Mouse (Mus musculus) embryo, embryonic 10.5 days (tissue): ENCODE results near the gene Polr1a.
A peak's percentile ranks its signal among the peaks of the same experiment; 100 is the strongest.

Experiments used
- DNase-seq: peaks from one replicate; pipeline ENCODE4 v3.0.0-alpha.2; 2015; ENCODE audit warnings: low spot score

Polr1a gene

DNA sequence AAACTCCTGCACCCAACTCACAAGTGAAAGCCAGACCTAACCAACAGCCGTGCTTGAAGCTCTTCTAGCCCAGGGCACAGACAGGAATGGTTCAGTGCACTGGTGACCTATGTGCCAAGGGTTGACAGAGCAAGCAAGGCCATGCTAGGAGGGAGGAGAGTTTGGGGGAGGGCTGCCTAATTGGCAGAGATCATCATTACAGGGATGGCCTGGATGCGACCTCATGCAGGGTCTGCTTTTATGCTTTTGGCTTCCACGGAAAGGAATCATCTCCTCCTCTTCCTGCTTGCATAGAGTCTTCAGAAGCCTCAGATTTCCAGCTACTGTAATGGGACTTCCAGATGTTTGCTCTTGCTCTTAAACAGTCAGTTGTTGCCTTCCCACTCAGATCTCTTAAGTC, 40.9 kb downstream of the Polr1a start:
- no peak for DNase-seq

DNA sequence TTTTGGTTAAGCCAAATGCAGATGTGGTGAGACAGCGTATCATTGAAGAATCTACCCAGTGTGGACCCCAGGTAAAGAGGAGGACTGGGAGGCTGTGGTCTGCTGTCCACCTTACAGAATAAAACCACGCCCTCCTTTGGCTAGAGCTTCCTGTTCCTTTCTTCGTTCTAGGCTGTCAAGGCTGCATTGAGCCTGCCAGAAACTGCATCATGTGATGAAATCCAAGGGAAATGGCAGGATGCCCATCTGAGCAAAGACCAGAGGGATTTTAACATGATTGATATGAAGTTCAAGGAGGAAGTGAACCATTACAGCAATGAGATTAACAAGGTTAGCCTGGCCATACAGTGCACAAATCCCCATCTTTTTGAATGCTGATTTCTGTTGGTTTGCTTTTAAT, 41.7 kb downstream of the Polr1a start:
- no peak for DNase-seq

DNA sequence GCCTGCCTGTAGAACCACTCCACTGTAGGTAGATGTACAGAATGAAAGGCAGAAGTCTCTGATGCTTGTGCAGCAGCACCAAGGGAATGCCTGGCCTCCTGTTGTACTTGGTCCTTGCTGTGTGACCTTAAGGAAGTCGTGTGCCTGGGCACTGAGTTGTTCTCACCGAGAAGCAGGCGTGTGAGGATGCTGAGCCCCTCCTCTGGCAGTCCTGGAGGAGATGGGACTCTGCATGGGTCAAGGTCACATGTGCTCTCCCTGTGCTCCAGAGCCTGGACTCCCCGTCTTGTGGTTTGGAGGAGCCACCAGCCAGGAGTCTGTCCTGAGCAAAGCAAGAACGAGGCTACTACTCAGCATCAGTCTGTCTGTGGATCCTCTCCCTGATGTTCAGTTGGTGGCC, 42.3 kb downstream of the Polr1a start:
- no peak for DNase-seq

DNA sequence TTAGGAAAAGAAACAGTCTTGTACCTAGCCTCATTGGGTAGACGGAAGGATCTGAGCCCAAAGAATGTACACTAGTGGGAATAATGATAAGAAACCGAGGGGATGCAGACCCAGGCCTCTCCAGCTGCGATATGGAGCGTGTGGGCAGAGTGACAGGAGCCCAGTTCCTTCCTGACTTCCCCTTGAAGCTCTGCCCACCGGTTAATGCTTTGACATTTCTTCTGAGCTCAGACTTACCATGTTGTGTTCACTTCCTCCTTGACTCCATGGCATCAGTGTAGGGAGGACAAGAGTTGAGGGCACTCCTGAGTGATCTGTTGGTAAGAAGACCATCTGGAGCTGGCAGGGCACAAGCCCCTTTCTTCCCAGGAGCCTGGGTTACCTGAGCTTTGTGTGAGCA, 53.3 kb downstream of the Polr1a start:
- no peak for DNase-seq

DNA sequence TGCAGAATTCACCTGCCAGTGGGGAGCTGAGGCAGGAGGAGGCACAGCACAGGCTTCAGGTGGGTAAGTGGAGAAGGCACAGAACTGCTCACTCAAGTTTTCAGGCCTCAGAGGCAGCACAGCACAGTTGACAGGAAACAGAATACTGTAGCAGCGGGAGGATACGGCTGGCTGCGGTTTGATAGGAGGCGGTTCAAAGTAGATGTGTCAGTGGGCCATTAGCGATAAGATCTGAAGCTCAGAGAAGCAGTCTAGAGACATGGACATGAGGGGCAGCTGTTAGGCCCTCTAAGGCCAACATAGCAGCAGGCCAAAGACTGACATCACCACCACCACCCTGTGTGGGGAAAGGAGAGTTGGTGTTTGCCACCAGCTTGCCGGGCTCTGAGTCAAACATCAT, 53.9 kb downstream of the Polr1a start:
- DNase-seq = no peak

DNA sequence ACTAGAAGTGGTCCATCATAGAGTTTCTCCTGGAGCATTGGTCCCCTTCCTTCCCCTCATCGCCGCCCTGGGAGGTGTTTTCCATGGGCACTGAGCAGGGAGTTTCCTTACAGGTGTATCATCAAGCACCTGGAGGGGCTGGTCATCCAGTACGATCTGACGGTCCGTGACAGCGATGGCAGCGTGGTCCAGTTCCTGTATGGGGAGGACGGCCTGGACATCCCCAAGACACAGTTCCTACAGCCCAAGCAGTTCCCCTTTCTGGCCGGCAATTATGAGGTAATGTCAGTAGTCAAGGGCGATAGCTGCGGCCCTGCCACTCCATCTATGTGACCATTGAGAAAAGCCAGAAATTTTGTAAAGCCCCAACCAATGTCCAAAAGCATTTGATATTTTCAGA, 54.7 kb downstream of the Polr1a start:
- no peak for DNase-seq

DNA sequence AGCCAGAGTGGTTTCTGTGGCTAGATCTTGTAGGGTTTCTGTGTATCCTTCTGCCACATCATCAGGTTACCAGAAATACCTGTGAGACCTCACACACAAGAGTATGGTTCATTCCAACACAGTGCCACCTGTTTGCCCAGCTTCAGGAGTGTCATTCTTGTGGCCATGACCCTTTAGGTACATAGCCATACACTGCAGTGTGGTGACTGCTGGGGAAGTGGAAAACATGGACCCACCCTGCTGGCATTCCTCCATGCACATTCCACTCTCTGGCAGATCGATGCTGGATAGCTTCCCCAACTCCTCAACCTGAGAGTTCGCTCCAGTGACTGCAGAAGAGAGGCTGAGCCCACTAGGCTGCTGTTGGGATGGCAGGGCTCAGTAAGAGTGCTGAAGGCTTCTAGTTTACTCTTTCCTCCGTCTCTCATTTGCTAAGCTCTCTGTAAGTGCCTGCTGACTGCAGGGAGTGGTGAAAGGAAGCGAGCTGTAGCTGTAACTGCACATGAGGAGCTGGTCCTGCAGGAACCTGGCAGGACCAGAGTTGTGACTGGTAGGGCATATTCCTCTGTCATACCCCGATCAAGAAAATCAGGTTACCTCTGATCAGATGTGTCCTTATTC, 57.9 kb downstream of the Polr1a start:
- no peak for DNase-seq

DNA sequence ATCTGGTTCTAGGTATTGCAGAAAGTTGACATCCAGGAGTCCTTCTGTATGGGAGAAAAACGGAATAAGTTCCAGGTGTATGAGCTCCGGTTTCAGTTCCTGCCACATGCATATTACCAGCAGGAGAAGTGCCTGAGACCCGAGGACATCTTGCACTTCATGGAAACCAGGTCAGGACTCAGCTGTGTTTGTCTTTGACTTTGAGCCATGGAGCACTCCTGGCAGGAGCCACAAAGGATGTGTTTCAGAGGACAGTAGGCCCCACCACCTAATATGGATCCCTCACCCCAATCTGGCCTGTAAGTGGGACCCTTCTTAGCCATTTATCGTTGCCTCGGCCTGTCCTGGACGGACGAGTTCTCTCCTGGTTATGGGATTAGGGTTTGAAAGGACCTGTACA, 59.0 kb downstream of the Polr1a start:
- DNase-seq = no peak

DNA sequence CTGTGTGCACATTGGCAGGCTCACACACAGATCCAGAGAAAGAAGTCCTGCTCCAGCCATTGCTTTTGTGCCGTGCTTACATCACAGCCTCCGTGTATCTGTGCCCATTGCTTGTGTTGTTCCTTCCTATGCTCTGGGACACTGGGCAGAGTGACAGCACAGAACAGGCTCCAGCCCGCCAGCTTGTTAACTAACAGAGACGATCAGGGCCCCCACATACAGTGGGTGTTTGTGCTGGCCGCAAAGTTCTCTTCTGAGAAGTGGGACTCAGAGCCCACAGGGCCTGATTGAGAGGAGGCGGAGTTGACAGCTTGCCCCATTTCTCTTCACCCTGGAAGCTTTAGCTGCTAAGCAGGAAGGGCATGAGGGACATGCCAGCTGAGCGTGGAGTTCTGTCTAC, 60.6 kb downstream of the Polr1a start:
- DNase-seq = no peak

DNA sequence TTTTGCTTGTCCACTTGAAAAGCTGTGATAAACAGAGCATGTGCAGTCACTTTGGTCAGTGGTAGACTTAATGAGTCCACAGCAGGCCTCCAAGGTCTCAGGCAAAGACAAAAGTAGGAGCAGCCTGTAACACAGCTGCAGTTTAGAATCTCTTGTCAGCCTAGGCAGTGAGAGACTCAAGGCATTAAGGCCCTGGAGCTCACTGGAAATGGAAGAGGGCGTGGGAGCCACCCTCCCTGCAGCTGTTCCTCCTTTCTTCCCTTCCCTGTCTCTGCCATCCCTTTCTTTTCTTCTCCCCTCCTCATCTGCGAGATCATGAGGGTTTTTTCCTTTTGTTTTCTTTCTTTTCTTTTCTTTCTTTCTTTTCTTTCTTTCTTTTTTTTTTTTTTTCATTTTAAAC, 61.3 kb downstream of the Polr1a start:
- no peak for DNase-seq

DNA sequence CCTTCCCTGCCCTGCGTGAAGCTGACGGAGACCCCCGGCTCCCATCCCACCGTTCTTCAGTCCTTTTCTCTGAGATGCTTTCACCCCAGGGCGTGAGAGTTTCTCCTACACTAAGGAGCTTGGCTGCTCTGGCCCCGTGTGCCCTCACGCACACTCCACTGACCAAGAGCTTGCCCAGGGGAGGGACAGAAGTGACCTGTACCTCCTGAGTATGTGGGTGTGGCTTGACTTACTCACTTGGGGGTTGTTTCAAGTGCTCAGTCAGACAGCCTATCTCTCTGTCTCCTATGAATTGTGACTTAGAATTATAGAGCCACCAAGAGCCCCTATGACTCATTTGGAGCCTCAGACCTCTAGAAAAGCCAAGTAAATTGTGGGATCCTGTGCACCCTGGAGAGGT, 67.7 kb downstream of the Polr1a start:
- DNase-seq = no peak

DNA sequence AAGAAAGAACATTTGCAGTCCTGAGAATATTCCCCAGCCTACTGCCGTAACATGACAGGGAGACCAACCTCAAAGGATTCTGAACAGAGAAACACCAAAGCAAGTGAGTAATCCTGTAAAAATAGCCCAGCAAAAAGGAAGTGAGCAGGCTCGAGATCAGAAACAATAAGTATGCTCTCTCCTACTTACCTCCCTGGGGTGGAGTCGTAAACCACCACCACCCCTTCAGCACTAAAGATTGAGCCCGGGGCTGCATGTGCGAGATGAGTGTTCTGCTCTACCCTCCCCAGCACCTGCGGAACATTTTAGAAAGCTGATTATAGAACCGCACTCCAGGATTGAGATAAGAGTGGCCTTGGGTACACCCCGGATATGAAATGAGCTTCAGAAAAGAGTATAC, 71.3 kb downstream of the Polr1a start:
- no peak for DNase-seq

DNA sequence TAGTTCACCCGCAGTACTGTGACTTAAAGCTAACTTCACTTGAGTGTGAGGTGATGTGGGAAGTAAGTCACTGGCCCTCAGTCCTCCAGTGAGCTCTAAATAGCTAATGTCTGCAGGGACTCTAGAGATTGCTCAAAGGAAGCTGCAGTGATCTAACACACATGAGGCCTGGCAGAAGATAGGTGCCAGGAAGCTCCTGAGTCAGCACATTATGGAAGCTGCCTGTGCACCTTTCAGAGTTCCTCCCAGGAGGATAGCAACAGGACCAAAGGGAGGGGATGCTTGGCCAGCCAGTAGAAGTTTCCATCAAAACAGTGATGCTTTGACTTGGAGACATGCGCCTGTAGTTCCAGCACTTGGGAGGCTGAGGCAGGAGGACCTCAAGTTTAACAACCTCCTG, 71.7 kb downstream of the Polr1a start:
- no peak for DNase-seq

DNA sequence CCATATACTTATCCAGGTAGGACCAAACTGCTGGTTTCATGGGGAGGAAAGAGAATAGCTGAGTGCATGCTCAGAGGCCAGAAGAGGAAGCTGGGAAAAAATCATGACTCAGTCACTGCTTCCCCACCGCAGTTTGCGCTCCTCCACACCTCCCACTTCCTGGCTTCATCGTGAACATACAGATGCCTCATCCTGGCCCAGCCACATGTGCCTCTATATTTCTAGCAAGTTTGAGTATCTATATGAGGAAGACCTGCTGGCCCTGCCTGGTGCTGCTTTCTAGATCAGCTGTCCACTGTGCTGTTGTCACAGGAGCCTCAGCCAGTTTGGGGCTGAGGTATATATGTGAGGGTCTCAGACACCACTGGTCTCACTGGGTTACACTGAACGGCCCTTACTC, 72.6 kb downstream of the Polr1a start:
- DNase-seq = no peak

DNA sequence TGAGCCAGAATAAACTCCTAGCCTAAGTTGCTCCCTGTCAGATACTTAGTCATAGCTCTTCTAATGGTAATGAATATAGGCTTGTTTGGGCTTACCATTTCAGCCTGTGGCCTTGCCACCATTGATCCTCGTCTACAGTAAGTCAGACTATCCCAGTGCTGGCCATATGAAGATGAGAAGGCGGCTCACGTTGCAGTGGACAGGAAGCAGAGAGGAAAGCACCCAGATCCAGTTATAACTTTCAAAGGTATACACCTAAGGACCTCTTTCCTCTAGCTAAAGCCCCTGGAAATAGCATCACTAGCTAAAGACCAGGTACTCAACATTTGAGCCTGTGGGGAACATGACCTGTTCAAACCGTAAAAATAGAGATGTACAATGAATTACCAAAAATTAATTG, 77.1 kb downstream of the Polr1a start:
- DNase-seq = no peak

DNA sequence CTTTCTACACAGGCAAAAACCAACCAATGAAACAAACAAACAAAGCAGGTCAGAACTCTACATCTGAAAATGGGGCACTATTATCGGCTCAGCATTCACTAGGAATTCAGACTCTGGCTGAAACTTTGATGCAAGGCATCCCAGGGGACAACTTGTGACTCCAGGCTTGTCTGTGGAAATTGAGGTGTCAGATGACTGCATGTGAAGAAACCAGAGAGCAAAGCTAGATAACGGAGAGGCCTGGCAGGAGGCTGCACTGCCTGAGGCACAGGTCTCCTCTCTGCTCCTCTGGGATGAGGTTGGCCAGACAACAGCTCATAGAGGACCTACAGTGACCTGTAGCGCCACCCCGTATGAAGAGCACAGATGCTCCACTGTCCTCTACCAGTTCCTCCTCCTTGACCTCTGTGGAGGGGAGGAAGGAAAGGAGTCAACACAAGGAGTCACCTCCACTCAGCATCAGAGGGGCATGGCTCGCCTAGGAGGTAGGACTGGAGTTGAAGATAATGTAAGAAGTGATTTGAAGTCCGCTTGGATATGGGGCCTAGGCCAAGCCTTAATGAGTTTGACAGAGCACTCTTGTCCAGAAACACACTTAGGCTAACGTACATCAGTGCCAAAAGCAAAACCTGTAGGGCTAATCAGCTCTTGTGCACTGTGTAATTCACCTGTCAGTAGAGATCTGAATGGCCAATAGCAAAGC, 78.8 kb downstream of the Polr1a start:
- peak; percentile 24 for DNase-seq

DNA sequence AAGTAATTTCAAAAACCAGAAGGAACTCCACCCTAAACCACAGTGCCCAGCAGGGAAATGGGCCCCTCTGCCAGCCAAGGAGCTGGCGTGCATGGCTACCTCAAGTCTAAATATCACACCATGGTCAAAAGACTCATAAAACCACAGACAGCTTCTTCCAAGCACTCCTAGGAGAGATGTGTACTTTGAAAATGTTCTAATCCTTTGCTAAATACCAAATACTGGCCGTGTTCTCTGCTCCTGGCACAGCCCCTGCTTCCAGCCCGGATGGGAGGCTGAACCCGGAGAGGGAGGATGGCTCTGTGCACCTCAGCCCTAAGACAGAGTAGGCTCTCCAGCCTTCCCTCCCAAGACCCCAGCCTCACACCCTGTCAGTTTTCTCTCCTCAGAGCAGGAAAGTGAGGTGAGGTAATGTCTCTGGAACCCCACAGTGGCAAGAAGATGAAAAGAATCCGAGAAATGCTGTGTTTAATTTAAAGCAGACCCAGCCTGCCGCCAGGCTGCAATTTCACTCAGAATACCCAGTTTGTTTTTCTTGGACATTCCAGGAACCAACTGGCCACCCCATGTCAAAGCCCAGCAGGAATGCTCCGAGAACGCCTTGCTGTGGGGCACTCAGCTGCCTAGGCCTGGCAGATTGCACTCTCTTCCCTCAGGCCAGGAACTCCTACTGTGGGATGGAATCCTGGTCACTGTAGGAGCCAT, 80.9 kb downstream of the Polr1a start:
- peak; percentile 81 for DNase-seq

DNA sequence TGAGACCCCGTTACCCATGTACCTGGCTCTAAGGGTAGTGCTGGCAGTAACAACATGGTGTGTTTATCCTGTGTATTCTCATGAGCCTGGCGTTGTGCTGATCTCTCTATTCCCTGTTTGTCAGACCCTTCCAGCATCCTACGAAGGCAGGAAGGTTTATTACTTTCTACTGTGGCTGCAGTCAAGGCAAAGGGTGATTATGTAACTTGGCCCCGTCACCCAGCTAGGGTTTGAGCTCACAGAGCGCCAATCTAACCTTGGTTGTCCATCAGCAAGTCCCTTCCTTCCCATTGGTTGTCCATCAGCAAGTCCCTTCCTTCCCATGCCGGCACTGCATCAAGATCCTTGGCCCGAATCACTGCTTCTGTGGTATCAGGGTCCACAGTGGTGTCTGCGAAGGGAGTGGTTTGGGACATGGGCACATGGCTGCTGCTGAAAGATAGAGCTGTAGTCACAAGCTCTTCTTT, 81.6 kb downstream of the Polr1a start:
- peak; percentile 29 for DNase-seq

DNA sequence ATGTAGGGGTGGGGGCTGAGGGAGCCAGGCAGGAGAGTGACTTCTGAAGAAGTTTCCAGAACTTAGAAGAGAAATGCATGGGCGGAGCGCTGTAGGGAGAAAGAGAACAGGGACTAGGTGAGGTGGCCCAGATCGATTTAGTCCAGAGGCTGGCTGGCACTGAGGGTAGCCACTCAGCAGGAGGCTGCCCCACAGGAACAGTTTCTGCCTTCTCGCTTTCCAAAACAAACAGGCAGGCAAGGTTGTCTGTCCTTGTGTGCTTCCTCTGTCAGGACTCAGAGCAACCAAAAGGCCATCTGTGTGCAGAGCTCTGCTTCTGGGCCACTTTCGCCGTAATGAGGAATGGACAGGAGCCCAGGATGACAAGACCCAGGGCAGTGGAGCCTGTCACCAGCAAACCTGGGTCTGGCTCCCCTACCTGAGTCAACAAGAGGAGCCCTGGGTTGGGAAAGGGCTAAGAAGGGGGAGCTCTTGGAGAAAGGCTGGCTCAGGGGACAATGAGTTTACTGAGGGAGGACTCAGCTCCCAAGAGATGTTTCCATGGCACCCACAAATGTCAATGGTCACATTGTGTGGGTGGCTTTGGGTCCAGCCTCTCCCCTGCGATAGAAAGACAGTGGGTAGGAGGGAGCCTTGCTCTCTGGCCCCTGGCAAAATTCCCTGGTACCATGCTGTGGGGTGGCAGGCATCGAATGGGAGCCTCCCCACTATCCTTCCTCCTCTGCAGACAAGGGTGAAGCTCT, 82.5 kb downstream of the Polr1a start:
- DNase-seq = no peak

DNA sequence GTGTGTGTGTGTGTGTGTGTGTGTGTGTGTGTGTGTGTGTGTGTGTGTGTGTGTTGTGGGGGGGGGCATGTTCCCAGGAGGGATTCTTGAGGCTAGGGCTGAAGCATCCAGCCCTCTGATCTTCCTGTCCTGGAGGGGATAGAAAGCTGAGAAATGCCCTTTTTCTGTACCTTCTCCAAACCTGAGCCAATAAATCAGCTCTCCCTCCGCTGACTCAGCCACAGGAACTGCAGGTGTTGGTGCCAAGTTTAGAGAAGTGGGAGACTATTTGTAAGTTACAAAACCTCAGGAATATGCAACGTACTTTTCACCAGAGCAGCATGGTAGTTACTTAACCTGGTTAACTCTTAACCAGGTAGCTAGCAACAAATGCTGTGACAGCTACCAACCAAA, 83.1 kb downstream of the Polr1a start:
- no peak for DNase-seq

DNA sequence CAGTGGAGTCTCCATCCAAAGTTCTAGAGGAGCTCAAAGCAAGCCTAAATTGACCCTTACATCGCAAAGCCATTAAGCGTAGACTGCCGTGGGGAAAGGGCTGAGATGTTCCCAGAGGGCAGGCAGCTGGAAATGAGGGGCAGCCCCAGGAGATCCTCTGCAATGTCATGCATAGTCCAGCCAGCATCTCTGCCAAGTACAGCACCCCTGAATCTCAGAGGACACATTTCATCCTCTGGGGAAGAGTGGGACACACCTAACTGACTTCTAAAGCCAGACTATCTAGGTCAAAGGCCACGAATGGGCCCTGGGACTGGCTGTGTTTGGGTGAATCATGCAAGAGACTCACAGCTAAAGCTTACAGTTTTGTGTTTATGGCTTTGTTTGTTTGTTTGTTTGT, 85.2 kb downstream of the Polr1a start:
- no peak for DNase-seq

DNA sequence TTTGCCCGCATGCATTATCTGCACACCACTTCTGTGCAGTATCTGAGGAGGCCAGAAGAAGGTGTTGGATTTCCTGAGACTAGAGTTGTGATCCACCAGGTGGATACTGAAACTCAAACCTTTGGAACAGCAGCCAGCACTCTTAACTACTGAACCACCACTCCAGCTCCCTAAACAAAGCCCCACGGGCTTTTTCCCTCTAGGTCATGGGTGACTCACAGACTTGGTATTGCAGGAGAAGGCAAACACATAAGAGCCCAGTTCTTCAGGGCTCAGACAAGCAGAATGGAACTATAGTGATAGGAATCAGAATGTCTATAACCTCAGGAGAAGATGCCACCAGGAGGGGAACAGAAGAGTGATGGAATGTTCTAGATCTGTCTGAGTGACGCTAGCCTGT, 86.2 kb downstream of the Polr1a start:
- DNase-seq = no peak

DNA sequence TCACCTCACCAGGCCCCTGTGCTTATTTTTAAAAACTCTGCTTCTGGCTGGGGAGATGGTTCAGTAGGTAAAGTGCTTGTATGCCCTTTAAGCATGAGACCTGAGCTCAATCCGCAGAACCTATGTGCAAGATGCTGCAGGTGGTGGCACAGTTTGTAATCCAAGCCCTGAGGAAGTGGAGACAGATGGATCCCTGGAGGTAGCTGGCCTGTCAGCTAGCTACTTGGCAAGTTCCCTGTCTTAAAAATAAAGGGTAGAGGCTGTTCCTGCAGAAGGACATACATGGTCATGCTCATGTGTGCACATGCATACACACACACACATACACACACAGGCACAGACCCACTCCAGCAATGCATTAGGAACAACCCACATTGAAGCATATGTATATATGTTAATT, 88.4 kb downstream of the Polr1a start:
- no peak for DNase-seq
